Mouse (Mus musculus) neural tube, embryonic 13.5 days (tissue): ENCODE results near the gene Nfe2. TPM values are rescaled to one million over a fixed set of nuclear protein-coding genes. Genes with fewer than 3 reads are reported as not detected.
"Not testable (repeated sequence)": the region's sequence is repeated elsewhere in the genome, so short reads cannot be mapped to it uniquely, and the experiment has no call there.

Experiments
- ATAC-seq: fragments of 200-750 bp; cut with Nextera tagmentation; 2 replicates; pipeline ENCODE4 v1.8.0; 2017; ENCODE audit warnings: low read depth, mild to moderate bottlenecking, moderate TSS enrichment, moderate library complexity
- H3K27ac ChIP-seq: fragments of 300-500 bp; sonication (generic); replicated peaks from 2 replicates; pipeline ENCODE4 v1.5.1; 2015; ENCODE audit warnings: moderate library complexity, mild to moderate bottlenecking, inconsistent platforms
- H3K27me3 ChIP-seq: fragments of 300-500 bp; sonication (generic); 2 replicates; pipeline ENCODE4 v1.6.1; 2015; ENCODE audit warnings: mild to moderate bottlenecking, inconsistent platforms
- H3K36me3 ChIP-seq: fragments of 300-500 bp; sonication (generic); 2 replicates; pipeline ENCODE4 v1.6.1; 2015; ENCODE audit warnings: mild to moderate bottlenecking, inconsistent platforms
- H3K4me1 ChIP-seq: fragments of 300-500 bp; sonication (generic); replicated peaks from 2 replicates; pipeline ENCODE4 v1.6.1; 2015; ENCODE audit warnings: inconsistent platforms
- H3K4me2 ChIP-seq: fragments of 300-500 bp; sonication (generic); 2 replicates; pipeline ENCODE4 v1.6.1; 2015; ENCODE audit warnings: inconsistent platforms, mild to moderate bottlenecking, moderate library complexity
- H3K4me3 ChIP-seq: fragments of 300-500 bp; sonication (generic); 2 replicates; pipeline ENCODE4 v1.5.1; 2015; ENCODE audit warnings: mild to moderate bottlenecking, inconsistent platforms
- H3K9ac ChIP-seq: fragments of 300-500 bp; sonication (generic); 2 replicates; pipeline ENCODE4 v1.6.1; 2015; ENCODE audit warnings: moderate library complexity, mild to moderate bottlenecking, inconsistent platforms
- H3K9me3 ChIP-seq: fragments of 300-500 bp; sonication (generic); 2 replicates; pipeline ENCODE4 v1.6.1; 2016; ENCODE audit warnings: inconsistent platforms
- WGBS: fragments of 180-500 bp; shearing (Covaris S2); methylation state at CpG from one replicate; pipeline ENCODE4 v1.1.7; 2015; 5-methylcytosine and 5-hydroxymethylcytosine counted together
- polyA plus RNA-seq: library from polyadenylated mRNA; unstranded; fragments of >200 nt; fragmentation: Nextera tagmentation; extraction: Ambion mirVana; gene quantifications from 2 replicates; pipeline ENCODE4 v1.2.1, GENCODE M21; 2015

Gene Nfe2
- polyA plus RNA-seq, 1 experiment from 2014 or later, result 1.3 TPM

DNA sequence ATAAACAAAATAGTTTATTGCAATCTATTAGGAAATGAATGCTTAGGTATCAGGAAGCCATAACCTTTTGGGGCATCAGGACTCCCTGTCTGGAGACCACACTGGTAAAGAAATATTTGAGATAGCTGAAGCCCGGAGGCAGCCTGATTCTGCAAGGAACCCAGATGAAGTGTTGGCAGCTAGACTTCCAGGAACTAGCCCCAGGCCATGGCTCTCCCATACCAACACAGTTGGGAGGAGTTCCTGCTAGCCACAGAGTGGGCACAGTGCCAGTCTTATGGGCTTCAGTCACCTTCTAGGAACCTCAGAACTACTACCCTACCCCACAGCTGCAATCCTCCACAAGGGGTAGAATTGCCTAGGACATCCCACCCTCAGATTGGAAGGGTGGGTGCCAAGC lies 1.8 kb upstream of the Nfe2 start:
- H3K4me1 ChIP-seq, result peaks cover 14% of the 10 kb centered on the region
- no peak for ATAC-seq
- no peak overlapping the region for H3K9ac ChIP-seq
- peaks cover 4% of the 10 kb centered on the region for H3K27me3 ChIP-seq
- no peak overlapping the region for H3K4me3 ChIP-seq
- H3K9me3 ChIP-seq, result no peaks in the 10 kb centered on the region
- no peak overlapping the region for H3K4me2 ChIP-seq
- H3K27ac ChIP-seq, result no peak overlapping the region
- WGBS, result 71% methylated on average over 1 of the region's 1 CpGs
- H3K36me3 ChIP-seq, result no peaks in the 10 kb centered on the region

GRCm38 (mm10) chr15:103259162-103259561 lies 959 bp upstream of the Nfe2 start:
- peaks cover 5% of the 10 kb centered on the region for H3K27me3 ChIP-seq
- H3K4me1 ChIP-seq, result peaks cover 20% of the 10 kb centered on the region
- no peak overlapping the region for H3K4me2 ChIP-seq
- H3K9ac ChIP-seq, result no peak overlapping the region
- no peaks in the 10 kb centered on the region for H3K9me3 ChIP-seq
- H3K4me3 ChIP-seq, result no peak overlapping the region
- no peak overlapping the region for H3K27ac ChIP-seq
- ATAC-seq, result no peak
- WGBS, result 87% methylated on average over 5 of the region's 5 CpGs
- no peaks in the 10 kb centered on the region for H3K36me3 ChIP-seq

DNA sequence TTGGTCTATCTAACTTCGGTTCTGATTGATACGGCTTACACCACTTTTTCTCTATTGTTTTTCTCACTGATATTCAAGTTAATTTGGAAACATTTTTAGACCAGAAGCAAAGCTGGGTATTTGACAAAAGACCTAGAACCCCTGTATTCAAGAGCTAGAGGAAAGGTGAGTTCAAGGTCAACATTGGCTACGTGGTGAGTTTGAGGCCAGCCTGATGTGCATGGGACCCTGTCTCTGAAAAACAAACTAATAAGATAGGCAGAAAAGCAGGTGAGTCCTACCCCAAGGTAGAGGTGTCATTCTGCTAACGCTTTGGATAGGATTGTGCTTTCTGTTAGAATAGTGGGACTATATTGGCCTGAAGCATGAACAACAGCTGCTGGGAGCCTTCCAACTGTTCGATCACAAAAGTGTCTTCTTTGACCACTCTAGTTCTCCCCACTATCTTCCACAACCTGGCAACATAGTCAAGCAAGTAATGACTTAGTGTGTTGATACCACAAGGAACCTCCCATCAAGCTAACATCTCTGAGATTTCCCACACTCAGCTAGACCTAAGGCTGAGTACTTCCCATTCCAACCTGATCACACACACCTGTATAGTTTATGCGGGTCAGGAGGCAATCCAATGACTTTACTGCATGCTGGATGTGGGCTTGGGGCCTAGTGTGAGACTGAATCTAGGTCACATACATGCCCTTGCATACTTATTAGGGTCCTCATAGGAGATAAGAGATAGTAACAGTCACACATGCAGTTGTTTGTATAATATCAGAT lies 1.8 kb downstream of the Nfe2 start:
- no peaks in the 10 kb centered on the region for H3K36me3 ChIP-seq
- H3K9ac ChIP-seq, result no peak overlapping the region
- 93% methylated on average over 6 of the region's 6 CpGs for WGBS
- H3K4me1 ChIP-seq, result peaks cover 20% of the 10 kb centered on the region
- H3K4me2 ChIP-seq, result no peak overlapping the region
- no peak for ATAC-seq
- H3K27me3 ChIP-seq, result peaks cover 5% of the 10 kb centered on the region
- no peak overlapping the region for H3K4me3 ChIP-seq
- H3K9me3 ChIP-seq, result no peaks in the 10 kb centered on the region
- H3K27ac ChIP-seq, result no peak overlapping the region

DNA sequence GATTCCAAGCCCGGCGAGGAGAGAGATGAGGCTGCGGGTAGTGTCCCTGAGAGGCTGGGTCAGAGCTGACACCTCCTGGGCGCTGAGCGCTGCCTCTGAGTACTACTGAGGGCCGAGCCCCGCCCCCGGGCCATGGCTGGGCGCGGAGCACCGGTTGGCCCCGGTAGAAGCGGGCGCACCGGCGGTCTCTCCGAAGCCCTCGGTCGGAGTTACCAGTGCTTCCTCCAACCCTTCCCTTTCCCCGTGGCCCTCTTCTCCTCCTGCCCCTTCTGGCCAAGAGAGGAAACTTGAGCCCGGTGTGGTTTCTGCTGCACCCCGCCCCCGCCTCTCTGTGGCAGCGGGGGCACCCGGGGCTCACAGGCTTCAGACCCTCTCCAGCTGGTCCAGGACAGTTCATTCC lies 3.0 kb downstream of the Nfe2 start:
- Histone ChIP-seq H3K9me3 (no peaks in the 10 kb centered on the region), H3K4me1 (peaks cover 20% of the 10 kb centered on the region), H3K4me3 (peak overlapping the region; percentile 37), H3K36me3 (no peaks in the 10 kb centered on the region), H3K4me2 (peak overlapping the region; percentile 75), H3K27ac (no peak overlapping the region), H3K9ac (peak overlapping the region; percentile 73), H3K27me3 (peaks cover 5% of the 10 kb centered on the region)
- ATAC-seq, result peak; percentile 52; the same call in 1 of the 2 replicates
- WGBS, result under 1% methylated on average over 25 of the region's 25 CpGs

GRCm38 (mm10) chr15:103253352-103253751 lies 4.9 kb downstream of the Nfe2 start:
- H3K27ac ChIP-seq, result no peak overlapping the region
- H3K9me3 ChIP-seq, result no peaks in the 10 kb centered on the region
- 92% methylated on average over 1 of the region's 1 CpGs for WGBS
- H3K36me3 ChIP-seq, result peaks cover 11% of the 10 kb centered on the region
- ATAC-seq, result no peak
- no peak overlapping the region for H3K9ac ChIP-seq
- peaks cover 16% of the 10 kb centered on the region for H3K4me1 ChIP-seq
- no peak overlapping the region for H3K4me2 ChIP-seq
- no peak overlapping the region for H3K4me3 ChIP-seq
- peaks cover 4% of the 10 kb centered on the region for H3K27me3 ChIP-seq

DNA sequence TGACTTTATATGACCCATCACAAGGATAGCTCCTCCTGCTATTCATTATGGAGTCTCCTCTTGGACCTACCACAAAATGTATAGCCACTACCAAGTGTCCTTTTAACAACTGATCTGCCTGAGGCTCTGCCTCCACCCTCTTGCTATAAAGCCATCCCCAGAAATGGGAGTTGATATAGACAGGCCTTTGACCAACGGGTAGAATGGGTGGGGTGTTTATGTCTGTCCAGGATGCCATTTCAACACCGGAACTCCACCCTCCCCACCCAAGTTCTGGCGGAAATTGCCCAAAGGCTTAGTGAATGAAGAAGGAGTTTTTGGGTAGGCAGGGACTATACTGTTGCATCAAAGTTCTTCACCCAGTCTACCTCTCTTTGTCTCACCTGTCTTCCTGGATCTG lies 5.5 kb downstream of the Nfe2 start:
- Histone ChIP-seq H3K36me3 (peaks cover 18% of the 10 kb centered on the region), H3K27ac (no peak overlapping the region), H3K9me3 (no peaks in the 10 kb centered on the region), H3K9ac (no peak overlapping the region), H3K4me3 (no peak overlapping the region), H3K4me2 (no peak overlapping the region), H3K27me3 (peaks cover 2% of the 10 kb centered on the region; the same call in 1 of the 2 replicates), H3K4me1 (peaks cover 12% of the 10 kb centered on the region)
- no peak for ATAC-seq
- 86% methylated on average over 3 of the region's 3 CpGs for whole genome bisulfite sequencing

DNA sequence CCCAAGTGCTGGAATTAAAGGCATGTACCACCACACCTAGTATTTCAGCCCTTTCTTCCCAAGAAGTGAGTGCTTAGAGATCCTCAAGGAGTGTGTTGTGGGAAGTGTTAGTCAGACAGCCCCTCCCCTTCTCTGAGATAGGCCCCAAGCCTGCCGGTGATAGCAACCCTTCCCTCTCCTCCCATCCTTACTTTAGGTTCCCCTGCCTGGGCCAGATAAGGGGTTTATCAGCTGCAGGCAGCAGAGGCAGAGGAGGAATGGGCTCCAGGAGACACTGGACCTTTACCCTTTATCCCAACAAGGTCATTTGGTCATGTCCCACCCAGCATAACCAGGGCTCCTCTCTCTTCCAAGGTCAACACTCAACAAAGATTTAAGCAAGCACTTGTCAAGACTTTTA lies 6.6 kb downstream of the Nfe2 start:
- H3K36me3 ChIP-seq, result peaks cover 29% of the 10 kb centered on the region
- no peak overlapping the region for H3K27ac ChIP-seq
- no peak for ATAC-seq
- peaks cover 12% of the 10 kb centered on the region for H3K4me1 ChIP-seq
- H3K27me3 ChIP-seq, result peaks cover 2% of the 10 kb centered on the region; the same call in 1 of the 2 replicates
- H3K4me3 ChIP-seq, result no peak overlapping the region
- no peak overlapping the region for H3K4me2 ChIP-seq
- WGBS, result 92% methylated on average over 1 of the region's 1 CpGs
- H3K9ac ChIP-seq, result no peak overlapping the region
- H3K9me3 ChIP-seq, result no peaks in the 10 kb centered on the region

DNA sequence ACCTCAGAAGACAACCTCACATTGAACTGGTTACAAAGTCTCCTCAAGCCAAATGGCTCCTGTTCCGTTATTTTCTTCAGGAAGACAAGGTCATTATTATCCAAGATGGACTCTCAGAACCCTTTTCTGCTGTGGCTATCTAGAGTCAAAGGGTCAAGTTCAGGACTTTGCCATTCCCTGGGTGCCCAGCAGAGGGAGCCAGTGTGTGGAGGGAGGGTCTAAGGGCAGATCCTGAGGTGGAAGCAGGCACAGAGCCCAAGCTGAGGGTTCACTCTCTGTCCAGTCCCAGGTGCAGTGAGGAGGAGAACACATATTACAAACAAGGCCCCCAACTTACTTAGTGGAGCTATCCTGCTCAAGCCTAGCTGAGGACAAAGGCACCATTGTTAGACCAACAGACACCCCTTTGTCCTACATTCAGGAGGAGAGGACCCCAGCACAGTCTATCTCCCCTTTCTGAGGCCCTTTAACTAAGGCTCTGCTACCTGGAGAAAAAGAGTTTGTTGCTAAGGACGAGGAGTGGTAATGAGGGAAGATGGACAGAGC lies 7.9 kb downstream of the Nfe2 start:
- Histone ChIP-seq H3K9me3 (no peaks in the 10 kb centered on the region), H3K4me2 (no peak overlapping the region), H3K4me1 (peaks cover 13% of the 10 kb centered on the region), H3K9ac (no peak overlapping the region), H3K27ac (no peak overlapping the region), H3K36me3 (peaks cover 42% of the 10 kb centered on the region), H3K27me3 (peaks cover 2% of the 10 kb centered on the region; the same call in 1 of the 2 replicates), H3K4me3 (no peak overlapping the region)
- WGBS, result 27% methylated on average over 2 of the region's 2 CpGs
- ATAC-seq, result no peak

GRCm38 (mm10) chr15:103249511-103249910 lies 8.7 kb downstream of the Nfe2 start:
- Histone ChIP-seq H3K36me3 (peaks cover 46% of the 10 kb centered on the region), H3K4me1 (peaks cover 10% of the 10 kb centered on the region)
- not testable (repeated sequence) for H3K9ac ChIP-seq, H3K27me3 ChIP-seq, H3K9me3 ChIP-seq, H3K4me2 ChIP-seq, ATAC-seq, H3K4me3 ChIP-seq, H3K27ac ChIP-seq
- WGBS, result 85% methylated on average over 6 of the region's 6 CpGs

DNA sequence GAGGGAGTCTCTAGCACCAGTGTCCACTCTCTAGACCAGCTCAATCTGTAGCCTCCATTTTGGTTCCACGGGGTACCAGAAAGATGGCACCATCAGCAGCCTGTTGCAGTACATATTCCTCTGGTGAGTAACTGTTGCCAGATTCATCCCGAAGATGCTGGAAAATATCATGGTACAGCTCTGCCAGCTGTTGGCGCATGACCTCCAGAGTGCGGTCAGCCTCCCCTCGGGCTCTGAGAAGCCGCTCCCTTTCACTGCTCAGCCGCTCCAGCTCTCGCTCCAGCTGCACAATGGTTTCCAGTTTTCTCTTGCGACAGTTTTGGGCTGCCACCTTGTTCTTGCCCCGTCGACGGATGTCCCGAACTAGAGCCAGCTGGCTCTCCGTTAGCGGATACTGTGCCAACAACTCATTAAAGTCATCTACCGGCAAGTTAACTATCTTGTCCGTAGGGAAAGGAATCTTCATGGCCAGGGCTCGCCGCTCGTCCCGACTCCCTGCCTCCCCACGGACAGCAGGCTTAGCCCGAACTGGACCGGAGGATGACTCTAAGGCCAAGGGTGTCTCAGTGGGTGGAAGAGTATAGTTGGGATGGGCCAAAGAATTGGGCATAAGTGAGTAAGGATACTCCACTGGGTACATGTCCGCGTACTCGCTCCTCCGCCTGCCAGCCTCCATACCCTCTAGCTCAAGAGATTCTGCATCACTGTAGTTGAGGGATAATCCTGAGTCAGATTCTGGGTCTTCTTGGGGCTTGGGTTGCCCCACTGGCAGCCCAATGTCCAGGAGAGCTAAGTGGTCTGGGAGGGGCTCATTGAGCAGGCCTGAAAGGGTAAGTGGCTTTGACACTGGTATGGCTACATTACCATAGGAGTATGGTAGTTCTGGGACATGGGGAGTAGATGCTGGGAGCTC lies 9.5 kb downstream of the Nfe2 start:
- no peak overlapping the region for H3K27ac ChIP-seq
- no peak overlapping the region for H3K4me3 ChIP-seq
- 0 out of 2 replicates have a peak, but pooled peaks have one; percentile 33 for ATAC-seq
- H3K4me2 ChIP-seq, result no peak overlapping the region
- no peaks in the 10 kb centered on the region for H3K27me3 ChIP-seq
- 82% methylated on average over 28 of the region's 28 CpGs for WGBS
- H3K4me1 ChIP-seq, result peaks cover 14% of the 10 kb centered on the region
- no peaks in the 10 kb centered on the region for H3K9me3 ChIP-seq
- H3K36me3 ChIP-seq, result peaks cover 51% of the 10 kb centered on the region
- H3K9ac ChIP-seq, result no peak overlapping the region

DNA sequence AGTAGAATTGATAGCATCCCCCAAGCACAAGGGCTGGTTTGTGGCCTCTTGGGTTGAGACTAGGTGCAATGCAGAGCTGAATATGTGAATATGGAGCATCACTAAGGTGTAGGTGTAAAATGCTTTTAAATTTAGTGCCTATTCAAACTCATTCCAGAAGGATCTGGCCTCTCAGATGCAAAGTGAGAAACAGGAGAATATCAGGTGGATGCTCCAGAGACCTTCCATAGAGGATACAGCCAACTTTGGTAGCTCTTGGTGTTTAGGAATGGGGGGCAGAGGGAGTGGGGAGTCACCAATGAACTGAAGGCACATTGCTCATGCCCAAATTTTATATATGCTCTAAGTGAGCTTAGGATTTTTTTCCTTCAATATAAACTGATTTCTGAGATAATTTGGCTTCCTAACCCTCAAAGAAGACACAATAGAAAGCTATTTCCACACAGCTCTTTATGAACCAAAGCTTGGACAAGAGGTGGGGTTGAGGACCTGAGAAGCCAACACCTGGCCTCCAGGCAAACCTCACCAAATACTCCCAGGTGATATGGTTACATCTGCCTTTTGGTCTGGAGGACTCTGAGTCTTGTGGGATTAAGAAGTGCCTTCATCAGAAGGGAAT lies 10.3 kb downstream of the Nfe2 start:
- H3K9ac ChIP-seq, result no peak overlapping the region
- H3K4me1 ChIP-seq, result peaks cover 22% of the 10 kb centered on the region
- no peaks in the 10 kb centered on the region for H3K9me3 ChIP-seq
- no peak overlapping the region for H3K4me2 ChIP-seq
- ATAC-seq, result no peak
- no peak overlapping the region for H3K27ac ChIP-seq
- no peaks in the 10 kb centered on the region for H3K27me3 ChIP-seq
- H3K36me3 ChIP-seq, result peaks cover 58% of the 10 kb centered on the region
- H3K4me3 ChIP-seq, result no peak overlapping the region
